Mouse (Mus musculus): ENCODE measurements at regions not wholly inside any gene's neighbourhood (a gene's known extent, or its start where the extent isn't known, plus 50 kb on each side); places are given as distances from the start of the nearest gene placed in this dataset.
A peak's percentile ranks its signal among the peaks of the same experiment; 100 is the strongest.

DNA sequence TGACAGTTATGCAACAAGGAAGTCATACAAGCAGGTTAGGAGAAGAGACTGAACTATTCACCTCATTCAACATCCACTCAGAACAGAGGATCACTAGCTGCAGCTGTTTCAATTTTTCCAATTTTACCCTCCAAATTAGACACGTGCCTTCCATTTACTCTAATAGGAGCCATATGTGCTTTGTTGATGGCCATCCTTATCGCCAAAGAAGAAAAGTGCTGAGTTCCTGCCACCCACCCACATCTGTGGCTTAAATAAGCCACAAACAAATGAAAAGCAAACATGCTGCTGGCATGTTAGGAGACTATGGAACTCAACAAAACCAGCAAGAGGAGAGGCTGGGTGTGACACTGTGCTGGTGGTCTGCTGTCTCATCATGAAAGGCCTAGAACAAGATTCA lies 1786.1 kb downstream of the 9330182O14Rik start:
- Histone ChIP-seq H3K9me3 (replicated peaks; ENCODE audit: control insufficient read depth, low read length, poor library complexity, severe bottlenecking) (no peaks in the 10 kb centered on the region), H3K4me2 (ENCODE audit: low read length) (no peak overlapping the region), H3K9ac (ENCODE audit: low read depth, low read length) (no peak overlapping the region), H3K27me3 (ENCODE audit: control insufficient read depth, insufficient read depth, low read depth, low read length) (no peaks in the 10 kb centered on the region), H3K36me3 (ENCODE audit: control insufficient read depth, insufficient read depth, low read length) (no peaks in the 10 kb centered on the region), H3K4me3 (ENCODE audit: low read depth, low read length) (no peak overlapping the region), H3K4me1 (ENCODE audit: control insufficient read depth, insufficient read depth, low read length) (no peaks in the 10 kb centered on the region), H3K27ac (ENCODE audit: low read length) (no peak overlapping the region)
- ATAC-seq, result no peak
- WGBS, result 84% methylated on average over 2 of the region's 2 CpGs

DNA sequence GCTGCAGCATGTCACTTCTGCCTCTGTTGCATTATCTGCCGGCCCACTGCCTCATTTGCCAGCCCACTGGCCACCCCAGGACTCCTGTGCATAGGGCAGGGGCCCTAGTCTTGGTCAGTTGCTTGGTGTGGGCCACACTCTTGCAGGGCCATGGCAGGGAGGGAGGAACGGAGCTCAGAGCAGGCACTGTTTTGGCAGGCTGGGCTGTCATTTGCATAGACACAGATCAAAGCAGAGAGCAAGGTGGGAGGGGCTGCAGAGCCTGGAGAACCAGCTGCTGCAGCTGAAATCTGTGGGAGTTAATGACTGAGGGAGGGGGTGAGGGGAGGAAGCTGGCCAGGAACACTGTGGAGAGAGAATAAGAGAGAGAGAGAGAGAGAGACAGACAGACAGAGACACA lies 1802.5 kb downstream of the 9330182O14Rik start:
- 47% methylated on average over 2 of the region's 2 CpGs for WGBS
- Histone ChIP-seq H3K27ac (ENCODE audit: low read length) (no peak overlapping the region), H3K4me2 (ENCODE audit: low read length) (no peak overlapping the region), H3K4me1 (ENCODE audit: control insufficient read depth, insufficient read depth, low read length) (no peaks in the 10 kb centered on the region), H3K4me3 (ENCODE audit: low read depth, low read length) (no peak overlapping the region), H3K27me3 (ENCODE audit: control insufficient read depth, insufficient read depth, low read depth, low read length) (no peaks in the 10 kb centered on the region), H3K9ac (ENCODE audit: low read depth, low read length) (no peak overlapping the region), H3K36me3 (ENCODE audit: control insufficient read depth, insufficient read depth, low read length) (no peaks in the 10 kb centered on the region), H3K9me3 (replicated peaks; ENCODE audit: control insufficient read depth, low read length, poor library complexity, severe bottlenecking) (peaks cover 6% of the 10 kb centered on the region)
- no peak for ATAC-seq

DNA sequence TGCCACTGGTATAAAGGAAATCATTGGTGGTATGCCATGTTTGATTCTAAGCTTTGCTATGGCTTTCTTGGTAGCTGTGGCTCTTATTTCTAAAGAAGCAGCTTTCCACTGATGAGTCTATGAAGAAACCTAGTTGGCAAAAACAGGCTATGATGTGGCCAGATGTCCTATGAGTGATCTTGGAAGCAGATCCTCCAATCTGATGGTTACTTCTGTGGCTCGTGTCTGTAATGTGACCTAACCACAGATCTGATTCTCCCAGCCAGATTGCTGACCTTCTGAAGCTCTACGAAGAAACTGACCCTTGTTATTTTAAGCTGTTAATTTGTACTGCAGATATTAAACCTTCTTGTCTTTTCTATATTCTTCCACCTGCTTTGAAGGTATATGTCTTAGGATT lies 1811.1 kb downstream of the 9330182O14Rik start:
- Histone ChIP-seq H3K27me3 (ENCODE audit: control insufficient read depth, insufficient read depth, low read depth, low read length) (no peaks in the 10 kb centered on the region), H3K9me3 (replicated peaks; ENCODE audit: control insufficient read depth, low read length, poor library complexity, severe bottlenecking) (no peaks in the 10 kb centered on the region), H3K27ac (ENCODE audit: low read length) (no peak overlapping the region), H3K4me1 (ENCODE audit: control insufficient read depth, insufficient read depth, low read length) (no peaks in the 10 kb centered on the region), H3K4me3 (ENCODE audit: low read depth, low read length) (no peak overlapping the region), H3K4me2 (ENCODE audit: low read length) (no peak overlapping the region), H3K9ac (ENCODE audit: low read depth, low read length) (no peak overlapping the region), H3K36me3 (ENCODE audit: control insufficient read depth, insufficient read depth, low read length) (no peaks in the 10 kb centered on the region)
- ATAC-seq, result no peak
- 90% methylated on average over 2 of the region's 2 CpGs for WGBS

DNA sequence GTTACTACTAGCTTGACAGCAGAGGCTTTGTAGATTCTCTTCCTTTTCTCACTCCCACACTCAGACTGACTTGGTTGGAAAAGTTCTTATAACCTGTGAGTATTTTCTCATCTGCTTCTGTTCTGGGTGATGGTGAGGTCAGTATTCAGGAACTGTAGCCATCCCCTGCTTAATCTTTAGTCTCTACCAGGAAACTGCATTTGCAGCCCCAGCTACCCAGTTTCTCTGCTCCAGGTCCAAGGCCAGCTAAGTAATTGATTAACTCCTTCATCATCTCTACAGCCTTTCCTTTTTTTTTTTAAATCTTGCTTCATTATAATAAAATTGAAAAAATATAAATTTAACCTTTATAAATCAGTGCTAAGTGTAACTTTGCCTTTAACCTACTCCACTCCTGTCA lies 1813.7 kb downstream of the 9330182O14Rik start:
- Histone ChIP-seq H3K4me1 (ENCODE audit: control insufficient read depth, insufficient read depth, low read length) (no peaks in the 10 kb centered on the region), H3K27ac (ENCODE audit: low read length) (no peak overlapping the region), H3K9ac (ENCODE audit: low read depth, low read length) (no peak overlapping the region), H3K36me3 (ENCODE audit: control insufficient read depth, insufficient read depth, low read length) (no peaks in the 10 kb centered on the region), H3K4me3 (ENCODE audit: low read depth, low read length) (no peak overlapping the region), H3K9me3 (replicated peaks; ENCODE audit: control insufficient read depth, low read length, poor library complexity, severe bottlenecking) (no peaks in the 10 kb centered on the region), H3K27me3 (ENCODE audit: control insufficient read depth, insufficient read depth, low read depth, low read length) (no peaks in the 10 kb centered on the region), H3K4me2 (ENCODE audit: low read length) (no peak overlapping the region)
- ATAC-seq, result no peak

DNA sequence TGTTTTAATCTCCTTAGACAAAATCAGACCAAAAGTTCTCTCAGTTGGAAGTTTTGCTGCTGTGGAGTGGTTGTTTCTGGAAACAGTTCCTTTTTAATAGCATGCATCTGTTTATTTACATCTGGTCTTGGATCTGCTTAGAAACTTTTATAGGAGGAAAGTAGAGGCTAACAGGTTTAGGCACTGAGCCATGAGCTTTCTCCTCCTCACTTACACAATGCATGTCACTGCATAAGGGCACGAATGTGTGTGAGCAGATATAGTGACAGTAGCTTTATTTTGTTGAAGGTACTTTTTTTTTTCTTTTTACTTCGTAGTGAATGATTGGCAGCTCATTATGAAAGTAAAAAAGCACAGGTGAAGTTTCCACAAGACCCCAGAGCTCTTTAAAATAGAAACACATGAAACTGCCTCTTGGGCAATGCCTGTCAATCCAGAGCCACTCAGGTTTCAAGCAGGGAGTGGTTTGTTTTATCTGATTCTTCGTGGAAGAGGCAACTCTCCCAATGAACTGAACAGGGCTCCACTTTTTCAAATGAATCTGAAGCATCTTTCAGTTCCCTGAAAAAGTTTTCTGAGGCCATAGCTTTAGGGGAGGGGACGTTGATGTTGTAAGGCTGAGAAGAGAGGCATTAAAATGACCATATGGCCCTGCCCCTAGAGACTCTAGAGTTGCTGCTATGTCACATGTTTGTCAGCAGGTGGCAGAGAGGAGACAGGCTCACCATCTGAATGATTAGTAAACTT lies 1814.4 kb downstream of the 9330182O14Rik start:
- 55% methylated on average over 4 of the region's 4 CpGs for WGBS
- Histone ChIP-seq H3K4me2 (ENCODE audit: low read length) (no peak overlapping the region), H3K9ac (ENCODE audit: low read depth, low read length) (no peak overlapping the region), H3K4me1 (ENCODE audit: control insufficient read depth, insufficient read depth, low read length) (no peaks in the 10 kb centered on the region), H3K27me3 (ENCODE audit: control insufficient read depth, insufficient read depth, low read depth, low read length) (no peaks in the 10 kb centered on the region), H3K27ac (ENCODE audit: low read length) (no peak overlapping the region), H3K4me3 (ENCODE audit: low read depth, low read length) (no peak overlapping the region), H3K9me3 (replicated peaks; ENCODE audit: control insufficient read depth, low read length, poor library complexity, severe bottlenecking) (no peaks in the 10 kb centered on the region), H3K36me3 (ENCODE audit: control insufficient read depth, insufficient read depth, low read length) (no peaks in the 10 kb centered on the region)
- no peak for ATAC-seq

DNA sequence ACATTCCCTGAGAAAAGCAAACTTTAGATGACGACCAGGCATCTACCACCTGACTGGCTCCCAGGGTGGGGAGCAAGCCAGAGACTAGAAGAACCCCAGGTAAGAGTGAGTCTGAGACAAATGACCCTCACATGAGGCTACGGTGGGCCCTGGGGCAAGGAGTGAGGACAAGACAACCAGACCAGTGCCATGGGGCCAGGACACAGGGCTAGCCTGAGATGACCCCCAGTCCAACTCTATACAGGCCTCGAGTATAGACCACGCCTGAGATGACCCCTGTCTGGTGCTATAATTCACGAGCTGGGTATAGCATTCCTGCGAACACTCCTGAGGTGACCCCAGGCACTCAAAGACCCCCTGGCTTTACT lies 1814.9 kb downstream of the 9330182O14Rik start:
- Histone ChIP-seq H3K36me3 (ENCODE audit: control insufficient read depth, insufficient read depth, low read length) (no peaks in the 10 kb centered on the region), H3K27ac (ENCODE audit: low read length) (no peak overlapping the region), H3K27me3 (ENCODE audit: control insufficient read depth, insufficient read depth, low read depth, low read length) (no peaks in the 10 kb centered on the region), H3K4me2 (ENCODE audit: low read length) (no peak overlapping the region), H3K4me3 (ENCODE audit: low read depth, low read length) (no peak overlapping the region), H3K9ac (ENCODE audit: low read depth, low read length) (no peak overlapping the region), H3K4me1 (ENCODE audit: control insufficient read depth, insufficient read depth, low read length) (no peaks in the 10 kb centered on the region), H3K9me3 (replicated peaks; ENCODE audit: control insufficient read depth, low read length, poor library complexity, severe bottlenecking) (no peaks in the 10 kb centered on the region)
- 0 out of 2 replicates have a peak, but pooled peaks have one; percentile 17 for ATAC-seq
- WGBS, result 69% methylated on average over 6 of the region's 6 CpGs

DNA sequence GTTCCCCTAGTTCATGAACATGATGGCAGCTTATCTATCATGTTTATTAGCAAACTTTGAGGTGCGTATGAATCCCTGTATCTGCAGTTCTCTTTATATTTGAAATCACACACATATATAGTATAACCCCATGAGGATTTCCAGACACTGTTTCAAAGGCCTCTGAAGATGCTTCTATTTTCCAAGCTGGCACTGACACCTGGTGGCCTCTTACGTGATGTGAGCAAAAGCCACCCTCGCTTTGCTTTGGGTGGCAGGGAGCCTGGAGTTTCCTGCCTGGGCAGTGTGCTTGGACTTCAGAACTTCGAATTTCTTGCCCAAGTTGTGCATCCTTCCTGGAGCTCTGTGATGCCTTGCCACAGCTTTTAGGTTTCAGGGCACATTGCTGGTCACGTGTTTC lies 1817.1 kb downstream of the 9330182O14Rik start:
- H3K9me3 ChIP-seq (replicated peaks; ENCODE audit: control insufficient read depth, low read length, poor library complexity, severe bottlenecking), result no peaks in the 10 kb centered on the region
- no peak overlapping the region for H3K4me3 ChIP-seq (ENCODE audit: low read depth, low read length)
- H3K36me3 ChIP-seq (ENCODE audit: control insufficient read depth, insufficient read depth, low read length), result no peaks in the 10 kb centered on the region
- ATAC-seq, result no peak
- H3K4me1 ChIP-seq (ENCODE audit: control insufficient read depth, insufficient read depth, low read length), result no peaks in the 10 kb centered on the region
- no peak overlapping the region for H3K27ac ChIP-seq (ENCODE audit: low read length)
- H3K9ac ChIP-seq (ENCODE audit: low read depth, low read length), result no peak overlapping the region
- no peak overlapping the region for H3K4me2 ChIP-seq (ENCODE audit: low read length)
- WGBS, result 81% methylated on average over 5 of the region's 5 CpGs
- no peaks in the 10 kb centered on the region for H3K27me3 ChIP-seq (ENCODE audit: control insufficient read depth, insufficient read depth, low read depth, low read length)

DNA sequence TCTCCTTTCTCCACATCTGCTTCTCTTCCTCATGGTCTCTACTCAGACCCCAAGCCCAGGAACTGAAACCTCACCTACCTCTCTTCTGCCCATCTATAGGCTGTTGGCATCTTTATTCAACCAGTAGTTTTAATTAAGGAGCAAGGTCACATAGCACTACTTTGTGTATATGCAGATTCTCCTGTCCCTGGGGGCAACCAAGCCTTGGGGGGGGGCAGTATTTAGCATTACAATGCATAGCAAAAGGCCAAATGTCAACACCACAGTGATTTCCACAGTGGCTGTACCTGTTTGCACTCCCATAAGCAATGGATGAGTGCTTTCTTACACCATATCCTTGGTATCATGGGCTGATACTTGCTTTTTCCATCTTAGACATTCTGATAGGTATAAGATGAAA lies 1826.4 kb downstream of the 9330182O14Rik start:
- H3K9ac ChIP-seq (ENCODE audit: low read depth, low read length), result no peak overlapping the region
- no peaks in the 10 kb centered on the region for H3K27me3 ChIP-seq (ENCODE audit: control insufficient read depth, insufficient read depth, low read depth, low read length)
- H3K36me3 ChIP-seq (ENCODE audit: control insufficient read depth, insufficient read depth, low read length), result no peaks in the 10 kb centered on the region
- no peak overlapping the region for H3K27ac ChIP-seq (ENCODE audit: low read length)
- no peaks in the 10 kb centered on the region for H3K9me3 ChIP-seq (replicated peaks; ENCODE audit: control insufficient read depth, low read length, poor library complexity, severe bottlenecking)
- ATAC-seq, result no peak
- no peaks in the 10 kb centered on the region for H3K4me1 ChIP-seq (ENCODE audit: control insufficient read depth, insufficient read depth, low read length)
- no peak overlapping the region for H3K4me3 ChIP-seq (ENCODE audit: low read depth, low read length)
- no peak overlapping the region for H3K4me2 ChIP-seq (ENCODE audit: low read length)

DNA sequence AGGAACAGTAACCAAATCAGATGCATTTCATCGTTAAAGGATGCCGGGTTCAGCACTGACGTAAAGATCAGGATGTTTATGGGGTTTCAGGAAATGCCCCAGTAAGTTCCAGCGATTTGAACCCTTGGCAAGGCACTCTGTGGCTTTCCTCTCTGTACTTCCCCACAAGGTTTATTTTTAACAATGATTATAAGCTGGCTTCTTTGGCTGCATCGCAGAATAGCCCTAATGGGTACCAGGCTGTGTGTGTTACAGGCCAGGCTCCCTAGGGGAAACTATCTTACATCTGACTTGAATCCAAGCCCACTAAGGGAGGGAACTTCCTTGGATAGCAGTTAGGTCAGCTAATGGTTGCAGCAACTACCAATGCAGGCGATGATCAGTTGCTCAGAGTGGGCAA lies 1836.7 kb downstream of the 9330182O14Rik start:
- no peaks in the 10 kb centered on the region for H3K27me3 ChIP-seq (ENCODE audit: control insufficient read depth, insufficient read depth, low read depth, low read length)
- H3K36me3 ChIP-seq (ENCODE audit: control insufficient read depth, insufficient read depth, low read length), result no peaks in the 10 kb centered on the region
- no peak overlapping the region for H3K27ac ChIP-seq (ENCODE audit: low read length)
- H3K4me1 ChIP-seq (ENCODE audit: control insufficient read depth, insufficient read depth, low read length), result no peaks in the 10 kb centered on the region
- no peaks in the 10 kb centered on the region for H3K9me3 ChIP-seq (replicated peaks; ENCODE audit: control insufficient read depth, low read length, poor library complexity, severe bottlenecking)
- ATAC-seq, result no peak
- no peak overlapping the region for H3K9ac ChIP-seq (ENCODE audit: low read depth, low read length)
- no peak overlapping the region for H3K4me3 ChIP-seq (ENCODE audit: low read depth, low read length)
- H3K4me2 ChIP-seq (ENCODE audit: low read length), result no peak overlapping the region
- 96% methylated on average over 6 of the region's 6 CpGs for WGBS
